ENCODE assay signal across 15 mouse cellular contexts in genomic region chr10:127924597-127925378, GRCm38 (mm10). TPM values are rescaled to one million over a fixed set of nuclear protein-coding genes. Genes with fewer than 3 reads are reported as not detected.
DNase-seq lines count a peak whose midpoint lies in the region; ATAC-seq and TF ChIP-seq lines count a peak whose summit lies in the region.
"Had no signal": no experiment of that assay in that cellular context is flagged by ENCODE, and none has a peak within 500 bp of the region (broad histone marks: within the 10 kb centered on the region; RNA-seq: fewer than 3 reads in every experiment).

No protein-coding gene starts in this region.

- 0 out of 2 replicates have a peak, but pooled peaks cover 2% of the 10 kb centered on the region for H3K4me1 ChIP-seq in kidney, adult 2 months (ENCODE audit: control insufficient read depth, insufficient read depth, low read length)

- no peak overlapping the region for H3K4me3 ChIP-seq in kidney, adult 2 months (ENCODE audit: insufficient read depth, low read depth, low read length)

- no peaks in the 10 kb centered on the region for H3K36me3 ChIP-seq in kidney, adult 2 months (ENCODE audit: control insufficient read depth, insufficient read depth, low read length)

- no peak overlapping the region; the same call in 1 of the 2 replicates for H3K27ac ChIP-seq in kidney, adult 2 months (ENCODE audit: insufficient read depth, low read depth, low read length)
- H3K27ac ChIP-seq: macrophage had no signal

- DNase-seq in kidney, adult 2 months: peak; percentile 22
- no peak for DNase-seq in kidney, adult 18-20 months
- DNase-seq in 3T3-L1 (ENCODE audit: low read depth, low spot score): peak; percentile 74
- peak; percentile 66 for DNase-seq in brain, adult 2 months (ENCODE audit: low read depth, low spot score)
- peak; percentile 59 to 87 for DNase-seq in layer of hippocampus, adult 18-20 months (ENCODE audit: low spot score in 2 of 2)
- no peak for DNase-seq in adrenal gland, adult 18-20 months (ENCODE audit: low spot score in 2 of 2)
- DNase-seq: right cerebral cortex, adult 18-20 months; thymus, adult 2 months had no signal

- ATAC-seq in monocyte, adult 5-6 weeks (replicated peaks; ENCODE audit: insufficient number of reproducible peaks, low FRiP score, low TSS enrichment, poor library complexity, severe bottlenecking): no peak
- no peak for ATAC-seq in megakaryocyte-erythroid progenitor cell, adult 5-6 weeks (replicated peaks; ENCODE audit: low FRiP score, low TSS enrichment, poor library complexity, severe bottlenecking)
- ATAC-seq: activated CD4-positive, CD25-positive, alpha-beta regulatory T cell, adult 4 months; hindbrain, embryonic 16.5 days had no signal

- WGBS in kidney, adult 2 months: 64% methylated on average over 7 of the region's 7 CpGs

- H3K27me3 ChIP-seq in kidney, adult 2 months (replicated peaks; ENCODE audit: control insufficient read depth, insufficient read depth, low read length): no peaks in the 10 kb centered on the region

- no peak for TF ChIP-seq CTCF in kidney, adult 2 months (conservative IDR thresholded peaks at IDR 0.05; ENCODE audit: insufficient read depth, insufficient read length, low read depth, low read length)

- TF ChIP-seq POLR2A in kidney, adult 2 months (IDR thresholded peaks at IDR 0.05; ENCODE audit: low read depth, low read length): no peak

RNA-seq across cellular contexts. Expression of gene Sdr9c7, which starts 26.5 kb away (rescaled TPM):
- polyA plus RNA-seq in kidney, adult 2 months (2012; rRNA removed): 0.13 TPM in 1 of 2 replicates, not detected in the other
- not detected for total RNA-seq in layer of hippocampus, adult 18-20 months (2021)
- total RNA-seq in adrenal gland, adult 18-20 months (2021): 1 to 10 TPM in 1 of 2 experiments, under 1 TPM in 1; 0.32 to 2.7 TPM
- not detected in 3 replicates for total RNA-seq in monocyte, adult 5-6 weeks (2017)
- not detected in 2 replicates for total RNA-seq in megakaryocyte-erythroid progenitor cell, adult 5-6 weeks (2014; fragmentation: Nextera tagmentation)
- not detected in 2 replicates for total RNA-seq in megakaryocyte-erythroid progenitor cell, adult 5-6 weeks (2017)
- total RNA-seq: granulocyte monocyte progenitor cell, adult 5-6 weeks had no signal
- polyA plus RNA-seq: activated CD4-positive, CD25-positive, alpha-beta regulatory T cell, adult 4 months; hindbrain, embryonic 16.5 days; limb, embryonic 11.5 days; macrophage had no signal

RNA-seq across cellular contexts. Expression of gene Rdh7, which starts 36.2 kb away (rescaled TPM):
- 0.20 and 0.31 TPM in 2 replicates for polyA plus RNA-seq in kidney, adult 2 months (2012; rRNA removed)
- total RNA-seq in layer of hippocampus, adult 18-20 months (2021): not detected
- total RNA-seq in adrenal gland, adult 18-20 months (2021): not detected
- total RNA-seq in monocyte, adult 5-6 weeks (2017): not detected in 3 replicates
- total RNA-seq in megakaryocyte-erythroid progenitor cell, adult 5-6 weeks (2014; fragmentation: Nextera tagmentation): not detected in 2 replicates
- not detected in 2 replicates for total RNA-seq in megakaryocyte-erythroid progenitor cell, adult 5-6 weeks (2017)
- total RNA-seq: granulocyte monocyte progenitor cell, adult 5-6 weeks had no signal
- polyA plus RNA-seq: activated CD4-positive, CD25-positive, alpha-beta regulatory T cell, adult 4 months; hindbrain, embryonic 16.5 days; limb, embryonic 11.5 days; macrophage had no signal

RNA-seq across cellular contexts. Expression of gene Rdh16f2, which starts 58.5 kb away (rescaled TPM):
- 391 and 483 TPM in 2 replicates for polyA plus RNA-seq in kidney, adult 2 months (2012; rRNA removed)
- total RNA-seq in layer of hippocampus, adult 18-20 months (2021): not detected
- under 1 TPM in 1 of 2 experiments, not detected in 1; 0.33 TPM for total RNA-seq in adrenal gland, adult 18-20 months (2021)
- total RNA-seq in monocyte, adult 5-6 weeks (2017): not detected in 3 replicates
- not detected in 2 replicates for total RNA-seq in megakaryocyte-erythroid progenitor cell, adult 5-6 weeks (2014; fragmentation: Nextera tagmentation)
- total RNA-seq in megakaryocyte-erythroid progenitor cell, adult 5-6 weeks (2017): not detected in 2 replicates
- total RNA-seq: granulocyte monocyte progenitor cell, adult 5-6 weeks had no signal
- polyA plus RNA-seq: activated CD4-positive, CD25-positive, alpha-beta regulatory T cell, adult 4 months; hindbrain, embryonic 16.5 days; limb, embryonic 11.5 days; macrophage; thymus, adult 2 months had no signal

Comparison
In these comparisons a context has a peak if more than half of its experiments do, and no peak if none do; other contexts are left out.
1. DNase-seq: peak in kidney, adult 2 months (single experiment), 3T3-L1 (single experiment), brain, adult 2 months (single experiment) and layer of hippocampus, adult 18-20 months (2 of 2); none in kidney, adult 18-20 months (single experiment) and adrenal gland, adult 18-20 months (0 of 2).